Mouse (Mus musculus): ENCODE measurements around the gene Obox1. TPM values are rescaled to one million over a fixed set of nuclear protein-coding genes. Genes with fewer than 3 reads are reported as not detected.

The Obox1 gene
- polyA plus RNA-seq (2012; rRNA removed) = not detected in 2 replicates

GRCm38 (mm10) chr7:15388421-15388998, at the start of gene Obox1, which contains the start of gene Obox2:
TSS of gene Obox1 (plus strand) at chr7:15388948.
TSS of gene Obox2 (plus strand) at chr7:15388721.

Other genes starting within 250 kb of the Obox1 start
- not detected in 2 replicates for gene Obox2, start 227 bp upstream of the Obox1 start, polyA plus RNA-seq (2012; rRNA removed)